8 mouse cellular contexts compared by ENCODE assay signal in the genomic region with DNA sequence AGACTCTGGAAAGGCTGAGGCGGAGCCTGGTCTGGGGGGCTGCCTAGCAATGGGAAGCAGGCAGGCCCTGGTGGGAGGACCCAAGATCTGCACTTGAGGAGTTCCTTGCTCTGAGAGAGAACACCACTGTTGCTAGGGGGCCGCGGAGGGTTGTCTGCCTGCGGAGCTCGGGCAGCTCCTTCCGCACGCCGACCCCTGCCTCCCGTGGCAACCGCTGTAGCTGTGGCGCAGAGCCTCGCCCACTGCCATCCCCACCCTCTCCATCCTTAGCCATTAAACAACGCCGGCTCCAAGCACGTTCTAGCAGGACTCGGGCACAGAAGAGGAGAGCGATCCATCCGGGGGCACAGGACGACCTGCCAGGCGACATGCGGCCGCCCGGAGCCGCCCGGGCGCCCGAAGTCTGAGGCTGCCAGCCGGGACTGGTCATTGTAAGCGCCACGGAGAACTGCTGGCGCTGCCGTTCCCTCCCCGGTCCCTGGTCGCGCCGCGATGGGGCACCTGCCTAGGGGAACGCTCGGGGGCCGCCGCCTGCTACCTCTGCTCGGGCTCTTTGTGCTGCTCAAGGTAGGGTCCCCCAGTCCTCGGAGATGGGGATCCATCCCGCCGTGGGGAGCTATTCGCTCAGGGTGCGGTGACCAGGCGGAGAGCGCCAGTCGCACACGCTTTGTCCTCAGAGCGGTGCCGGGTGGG. TPM values are rescaled to one million over a fixed set of nuclear protein-coding genes. Genes with fewer than 3 reads are reported as not detected.
A peak's percentile ranks its signal among the peaks of the same experiment; 100 is the strongest.
DNase-seq lines count a peak whose midpoint lies in the region; ATAC-seq and TF ChIP-seq lines count a peak whose summit lies in the region.

A gene (plus strand): TSS at position 126 of the 693 bp plus-strand sequence.

- ATAC-seq in embryonic facial prominence, embryonic 12.5 days (ENCODE audit: insufficient number of reproducible peaks, insufficient read depth, low FRiP score, low TSS enrichment): peak; percentile 87
- peak; percentile 92 for ATAC-seq in hindbrain, postnatal 0 days
- ATAC-seq in limb, embryonic 12.5 days (ENCODE audit: insufficient number of reproducible peaks, insufficient read depth, low FRiP score, low TSS enrichment, low read depth): peak; percentile 68; the same call in 1 of the 2 replicates
- ATAC-seq in CD4-positive, CD25-positive, alpha-beta regulatory T cell, adult 4 months: no peak

- peak within 1 kb of the TSS; percentile 39 for H3K4me3 ChIP-seq in embryonic facial prominence, embryonic 12.5 days
- H3K4me3 ChIP-seq in hindbrain, postnatal 0 days (ENCODE audit: low read length): peak within 1 kb of the TSS; percentile 71
- peak within 1 kb of the TSS; percentile 44 for H3K4me3 ChIP-seq in limb, embryonic 12.5 days (replicated peaks)

- peak within 1 kb of the TSS; percentile 31; the same call in 1 of the 2 replicates for H3K9ac ChIP-seq in embryonic facial prominence, embryonic 12.5 days
- peak within 1 kb of the TSS; percentile 70 for H3K9ac ChIP-seq in hindbrain, postnatal 0 days (replicated peaks; ENCODE audit: low read length)
- peak within 1 kb of the TSS; percentile 34; the same call in 1 of the 2 replicates for H3K9ac ChIP-seq in limb, embryonic 12.5 days (replicated peaks)

- H3K27ac ChIP-seq in embryonic facial prominence, embryonic 12.5 days: no peak within 1 kb of the TSS
- peak within 1 kb of the TSS; percentile 89 for H3K27ac ChIP-seq in hindbrain, postnatal 0 days
- H3K27ac ChIP-seq in limb, embryonic 12.5 days: no peak within 1 kb of the TSS

- H3K9me3 ChIP-seq in embryonic facial prominence, embryonic 12.5 days: no peaks in the 10 kb centered on the region
- H3K9me3 ChIP-seq in hindbrain, postnatal 0 days (ENCODE audit: low read length): no peaks in the 10 kb centered on the region
- H3K9me3 ChIP-seq in limb, embryonic 12.5 days: no peaks in the 10 kb centered on the region

- H3K27me3 ChIP-seq in embryonic facial prominence, embryonic 12.5 days: peaks cover 21% of the 10 kb centered on the region
- H3K27me3 ChIP-seq in hindbrain, postnatal 0 days (ENCODE audit: insufficient read depth, low read length): no peaks in the 10 kb centered on the region
- peaks cover 27% of the 10 kb centered on the region for H3K27me3 ChIP-seq in limb, embryonic 12.5 days

- under 1% methylated on average over 51 of the region's 53 CpGs for WGBS in embryonic facial prominence, embryonic 12.5 days
- under 1% methylated on average over 53 of the region's 53 CpGs for WGBS in hindbrain, postnatal 0 days
- under 1% methylated on average over 52 of the region's 53 CpGs for WGBS in limb, embryonic 12.5 days

- peak; percentile 15 for DNase-seq in adrenal gland, postnatal 10 days
- DNase-seq in adrenal gland, postnatal 4 days (ENCODE audit: low spot score in 2 of 2): no peak
- peak; percentile 19 for DNase-seq in 3134 (ENCODE audit: extremely low read depth, insufficient read length, low spot score)
- peak; percentile 86 for DNase-seq in hindbrain, postnatal 0 days (ENCODE audit: low spot score)
- DNase-seq in retina, embryonic 14.5 days (ENCODE audit: low spot score): peak; percentile 74

- H3K4me1 ChIP-seq in embryonic facial prominence, embryonic 12.5 days: no peaks in the 10 kb centered on the region
- H3K4me1 ChIP-seq in hindbrain, postnatal 0 days (ENCODE audit: insufficient read depth, low read length): no peaks in the 10 kb centered on the region
- peaks cover 10% of the 10 kb centered on the region; the same call in 1 of the 2 replicates for H3K4me1 ChIP-seq in limb, embryonic 12.5 days (replicated peaks)

- H3K36me3 ChIP-seq in embryonic facial prominence, embryonic 12.5 days: no peaks in the 10 kb centered on the region
- no peaks in the 10 kb centered on the region for H3K36me3 ChIP-seq in hindbrain, postnatal 0 days (ENCODE audit: insufficient read depth, low read length)
- no peaks in the 10 kb centered on the region for H3K36me3 ChIP-seq in limb, embryonic 12.5 days

- peak; percentile 9; the same call in 1 of the 2 replicates for TF ChIP-seq CTCF in hindbrain, postnatal 0 days (IDR thresholded peaks at IDR 0.05; ENCODE audit: low read depth)

- H3K4me2 ChIP-seq in embryonic facial prominence, embryonic 12.5 days (replicated peaks): peak within 1 kb of the TSS; percentile 68
- H3K4me2 ChIP-seq in hindbrain, postnatal 0 days (ENCODE audit: low read depth, low read length): peak within 1 kb of the TSS; percentile 68
- H3K4me2 ChIP-seq in limb, embryonic 12.5 days: peak within 1 kb of the TSS; percentile 81

RNA-seq across cellular contexts. Expression of the gene that starts here (rescaled TPM):
- total RNA-seq in adrenal gland, postnatal 10 days (2021): 1 to 10 TPM; 1.6 to 2.4 TPM
- total RNA-seq in adrenal gland, postnatal 4 days (2021): 1 to 10 TPM; 2.5 to 9.0 TPM
- polyA plus RNA-seq in embryonic facial prominence, embryonic 12.5 days (2016; fragmentation: Nextera tagmentation; extraction: Ambion mirVana): 3.7 and 4.2 TPM in 2 replicates
- total RNA-seq in hindbrain, postnatal 0 days (2014; rRNA removed): 69.3 and 80.7 TPM in 2 replicates
- polyA plus RNA-seq in hindbrain, postnatal 0 days (2015; fragmentation: Nextera tagmentation; extraction: Ambion mirVana): 26.1 and 28.4 TPM in 2 replicates
- 0.38 and 0.91 TPM in 2 replicates for polyA plus RNA-seq in limb, embryonic 12.5 days (2016; fragmentation: Nextera tagmentation; extraction: Ambion mirVana)
- polyA plus RNA-seq in CD4-positive, CD25-positive, alpha-beta regulatory T cell, adult 4 months (2017; shearing (Covaris generic)): under 1 TPM in 1 of 2 experiments, not detected in 1; 0.29 TPM

Comparison
In these comparisons a context has a peak if more than half of its experiments do, and no peak if none do; other contexts are left out.
1. DNase-seq: peak in adrenal gland, postnatal 10 days (single experiment), 3134 (single experiment), hindbrain, postnatal 0 days (single experiment) and retina, embryonic 14.5 days (single experiment); none in adrenal gland, postnatal 4 days (0 of 2).
2. Peak in ATAC-seq, H3K4me3 ChIP-seq, H3K9ac ChIP-seq and H3K4me2 ChIP-seq in limb, embryonic 12.5 days; RNA of the gene not detected or under 1 TPM.
3. Peak in every context shown above with its lines, with median percentiles within 50 percentile points of each other: H3K4me2 ChIP-seq, H3K4me3 ChIP-seq and H3K9ac ChIP-seq.